Mouse (Mus musculus) thymus, postnatal 14 days (tissue): ENCODE data around the gene Cage1.

Source experiments
- DNase-seq: peaks from one replicate; pipeline ENCODE4 v3.0.0; 2021

Gene Cage1

GRCm38 (mm10) chr13:38009721-38010408 lies 27.0 kb downstream of the Cage1 start:
- no peak for DNase-seq

GRCm38 (mm10) chr13:38007972-38008371 lies 28.9 kb downstream of the Cage1 start:
- no peak for DNase-seq

- DNase-seq: no peak
Observed at GRCm38 (mm10) chr13:38002461-38002860, 34.4 kb downstream of the Cage1 start.

GRCm38 (mm10) chr13:37999713-38000112 lies 37.2 kb downstream of the Cage1 start:
- DNase-seq: no peak

GRCm38 (mm10) chr13:37994405-37994749 lies 42.5 kb downstream of the Cage1 start:
- no peak for DNase-seq

- peak; percentile 98 for DNase-seq
Observed at GRCm38 (mm10) chr13:37993704-37994404, 43.0 kb downstream of the Cage1 start, which contains the start of gene Ssr1. Ssr1 (minus strand) TSS chr13:37994217.

- DNase-seq: no peak
Observed at GRCm38 (mm10) chr13:37993376-37993703, 43.5 kb downstream of the Cage1 start.

- no peak for DNase-seq
Observed at GRCm38 (mm10) chr13:37992638-37993371, 44.1 kb downstream of the Cage1 start.

GRCm38 (mm10) chr13:37989701-37990100 lies 47.2 kb downstream of the Cage1 start:
- DNase-seq: no peak

- DNase-seq: no peak
Observed at GRCm38 (mm10) chr13:37986166-37986565, 50.7 kb downstream of the Cage1 start.

GRCm38 (mm10) chr13:37981063-37981462 lies 55.8 kb downstream of the Cage1 start:
- no peak for DNase-seq

- no peak for DNase-seq
Observed at GRCm38 (mm10) chr13:37980346-37980745, 56.5 kb downstream of the Cage1 start.

- no peak for DNase-seq
Observed at GRCm38 (mm10) chr13:37979506-37979905, 57.4 kb downstream of the Cage1 start.

- no peak for DNase-seq
Observed at GRCm38 (mm10) chr13:37974731-37975130, 62.1 kb downstream of the Cage1 start.

GRCm38 (mm10) chr13:37974036-37974435 lies 62.8 kb downstream of the Cage1 start:
- DNase-seq: no peak

- no peak for DNase-seq
Observed at GRCm38 (mm10) chr13:37970887-37971530, 65.9 kb downstream of the Cage1 start.

- DNase-seq: no peak
Observed at GRCm38 (mm10) chr13:37969988-37970387, 66.9 kb downstream of the Cage1 start.

- DNase-seq: peak; percentile 89
Observed at GRCm38 (mm10) chr13:37969337-37969736, 67.5 kb downstream of the Cage1 start.

GRCm38 (mm10) chr13:37967565-37967964 lies 69.3 kb downstream of the Cage1 start:
- DNase-seq: no peak

GRCm38 (mm10) chr13:37967052-37967437 lies 69.8 kb downstream of the Cage1 start:
- DNase-seq: no peak

GRCm38 (mm10) chr13:37966256-37967051 lies 70.4 kb downstream of the Cage1 start:
- DNase-seq: no peak

GRCm38 (mm10) chr13:37965126-37965914 lies 71.5 kb downstream of the Cage1 start:
- DNase-seq: no peak
